Mouse (Mus musculus): Measurements from ENCODE around the gene Chordc1.
"Not testable (repeated sequence)": the region's sequence is repeated elsewhere in the genome, so short reads cannot be mapped to it uniquely, and the experiment has no call there.

- not testable (repeated sequence) for TF ChIP-seq CTCF (IDR thresholded peaks at IDR 0.05; ENCODE audit: borderline replicate concordance, insufficient read depth, low read depth, low read length); POLR2A (IDR thresholded peaks at IDR 0.05; ENCODE audit: borderline replicate concordance, insufficient read depth, low read length)
Observed at GRCm38 (mm10) chr9:18278693-18279092, 13.2 kb upstream of the Chordc1 start.
